Mouse (Mus musculus): ENCODE measurements around the gene Kcnn1. TPM values are rescaled to one million over a fixed set of nuclear protein-coding genes. Genes with fewer than 3 reads are reported as not detected.

Kcnn1 gene
- polyA plus RNA-seq, 1 experiment from 2014 or later = 1.6 TPM

DNA sequence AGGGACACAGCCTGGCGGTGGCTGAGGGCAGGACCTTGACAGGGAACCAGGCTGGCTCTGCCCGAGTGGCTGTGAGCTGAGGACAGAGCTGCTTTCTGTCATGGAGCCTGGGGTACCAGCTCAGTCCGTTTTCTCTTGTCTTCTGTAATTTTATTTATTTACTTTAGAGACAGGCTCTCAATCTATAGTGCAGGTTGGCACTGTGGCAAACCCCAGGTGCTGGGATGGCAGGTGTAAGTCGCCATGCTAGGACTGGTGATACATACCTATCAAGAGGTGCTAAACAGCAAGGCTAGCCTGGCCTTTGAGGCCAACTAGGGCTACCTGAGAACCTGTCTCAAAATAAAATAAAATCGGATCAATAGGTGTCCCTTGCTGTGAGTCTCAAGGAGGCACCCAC lies 7.0 kb downstream of the Kcnn1 start:
- H3K4me1 ChIP-seq (ENCODE audit: control insufficient read depth, insufficient read depth, low read length) = peaks cover 3% of the 10 kb centered on the region; the same call in 1 of the 2 replicates
- H3K9me3 ChIP-seq (ENCODE audit: control insufficient read depth, low read depth, low read length) = no peaks in the 10 kb centered on the region
- H3K27me3 ChIP-seq (ENCODE audit: control insufficient read depth, insufficient read depth, low read length) = no peaks in the 10 kb centered on the region
- H3K36me3 ChIP-seq (ENCODE audit: control insufficient read depth, insufficient read depth, low read length) = no peaks in the 10 kb centered on the region
- no peak overlapping the region for H3K4me3 ChIP-seq (ENCODE audit: low read depth, low read length)
- no peak for ATAC-seq (ENCODE audit: insufficient number of reproducible peaks, insufficient read depth, low FRiP score, low read depth)
- 63% methylated on average over 5 of the region's 5 CpGs for WGBS
- H3K27ac ChIP-seq (ENCODE audit: low read length) = no peak overlapping the region
- H3K4me2 ChIP-seq (replicated peaks; ENCODE audit: low read depth, low read length) = peak overlapping the region; percentile 89; the same call in 1 of the 2 replicates
- no peak overlapping the region for H3K9ac ChIP-seq (replicated peaks; ENCODE audit: low read depth, low read length)

GRCm38 (mm10) chr8:70853863-70854262 lies 9.2 kb downstream of the Kcnn1 start:
- Histone ChIP-seq H3K4me2 (replicated peaks; ENCODE audit: low read depth, low read length) (no peak overlapping the region), H3K4me1 (ENCODE audit: control insufficient read depth, insufficient read depth, low read length) (peaks cover 3% of the 10 kb centered on the region; the same call in 1 of the 2 replicates), H3K27me3 (ENCODE audit: control insufficient read depth, insufficient read depth, low read length) (no peaks in the 10 kb centered on the region), H3K9ac (replicated peaks; ENCODE audit: low read depth, low read length) (no peak overlapping the region), H3K27ac (ENCODE audit: low read length) (no peak overlapping the region), H3K36me3 (ENCODE audit: control insufficient read depth, insufficient read depth, low read length) (no peaks in the 10 kb centered on the region), H3K4me3 (ENCODE audit: low read depth, low read length) (no peak overlapping the region), H3K9me3 (ENCODE audit: control insufficient read depth, low read depth, low read length) (no peaks in the 10 kb centered on the region)
- 81% methylated on average over 2 of the region's 2 CpGs for WGBS
- ATAC-seq (ENCODE audit: insufficient number of reproducible peaks, insufficient read depth, low FRiP score, low read depth) = no peak

GRCm38 (mm10) chr8:70852595-70853231 lies 10.3 kb downstream of the Kcnn1 start:
- Histone ChIP-seq H3K4me3 (ENCODE audit: low read depth, low read length) (no peak overlapping the region), H3K27me3 (ENCODE audit: control insufficient read depth, insufficient read depth, low read length) (no peaks in the 10 kb centered on the region), H3K9me3 (ENCODE audit: control insufficient read depth, low read depth, low read length) (no peaks in the 10 kb centered on the region), H3K36me3 (ENCODE audit: control insufficient read depth, insufficient read depth, low read length) (no peaks in the 10 kb centered on the region), H3K9ac (replicated peaks; ENCODE audit: low read depth, low read length) (no peak overlapping the region), H3K4me2 (replicated peaks; ENCODE audit: low read depth, low read length) (no peak overlapping the region), H3K4me1 (ENCODE audit: control insufficient read depth, insufficient read depth, low read length) (peaks cover 3% of the 10 kb centered on the region; the same call in 1 of the 2 replicates), H3K27ac (ENCODE audit: low read length) (no peak overlapping the region)
- WGBS = 87% methylated on average over 41 of the region's 41 CpGs
- no peak for ATAC-seq (ENCODE audit: insufficient number of reproducible peaks, insufficient read depth, low FRiP score, low read depth)

DNA sequence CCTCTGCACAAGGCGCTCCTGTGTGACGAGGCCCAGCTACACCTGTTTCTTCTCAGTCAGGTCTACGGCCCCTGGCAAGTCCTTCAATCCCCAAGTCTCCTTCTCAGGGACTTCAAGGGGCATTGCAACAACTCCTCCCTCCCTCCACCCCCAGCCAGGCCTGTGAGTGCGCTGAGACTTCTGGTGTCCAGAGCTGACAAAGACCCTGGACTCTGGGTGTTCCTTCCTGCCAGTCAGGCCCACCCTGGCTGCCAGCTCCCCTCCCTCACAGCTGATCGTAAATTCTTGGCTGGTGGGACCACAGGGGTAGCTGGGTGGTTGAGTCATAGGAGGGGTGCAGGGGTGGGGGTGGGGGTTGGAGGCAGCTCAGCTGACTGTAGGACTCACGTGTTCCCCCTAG lies 11.2 kb downstream of the Kcnn1 start:
- no peak; the same call in 1 of the 2 replicates for ATAC-seq (ENCODE audit: insufficient number of reproducible peaks, insufficient read depth, low FRiP score, low read depth)
- H3K27ac ChIP-seq (ENCODE audit: low read length) = no peak overlapping the region

GRCm38 (mm10) chr8:70850947-70851346 lies 12.1 kb downstream of the Kcnn1 start:
- no peak for ATAC-seq (ENCODE audit: insufficient number of reproducible peaks, insufficient read depth, low FRiP score, low read depth)
- Histone ChIP-seq H3K9me3 (ENCODE audit: control insufficient read depth, low read depth, low read length) (no peaks in the 10 kb centered on the region), H3K27ac (ENCODE audit: low read length) (no peak overlapping the region), H3K9ac (replicated peaks; ENCODE audit: low read depth, low read length) (no peak overlapping the region), H3K4me2 (replicated peaks; ENCODE audit: low read depth, low read length) (no peak overlapping the region), H3K27me3 (ENCODE audit: control insufficient read depth, insufficient read depth, low read length) (no peaks in the 10 kb centered on the region), H3K36me3 (ENCODE audit: control insufficient read depth, insufficient read depth, low read length) (no peaks in the 10 kb centered on the region), H3K4me1 (ENCODE audit: control insufficient read depth, insufficient read depth, low read length) (no peaks in the 10 kb centered on the region), H3K4me3 (ENCODE audit: low read depth, low read length) (no peak overlapping the region)
- 87% methylated on average over 4 of the region's 4 CpGs for WGBS

More for the DNA sequence above, 11.2 kb downstream of the Kcnn1 start:
- Histone ChIP-seq H3K36me3 (ENCODE audit: control insufficient read depth, insufficient read depth, low read length) (no peaks in the 10 kb centered on the region), H3K4me2 (replicated peaks; ENCODE audit: low read depth, low read length) (no peak overlapping the region), H3K27me3 (ENCODE audit: control insufficient read depth, insufficient read depth, low read length) (no peaks in the 10 kb centered on the region), H3K4me3 (ENCODE audit: low read depth, low read length) (no peak overlapping the region), H3K9ac (replicated peaks; ENCODE audit: low read depth, low read length) (0 out of 2 replicates have a peak overlapping the region, but pooled peaks have one; percentile 7), H3K4me1 (ENCODE audit: control insufficient read depth, insufficient read depth, low read length) (no peaks in the 10 kb centered on the region), H3K9me3 (ENCODE audit: control insufficient read depth, low read depth, low read length) (no peaks in the 10 kb centered on the region)
- 52% methylated on average over 6 of the region's 6 CpGs for WGBS

DNA sequence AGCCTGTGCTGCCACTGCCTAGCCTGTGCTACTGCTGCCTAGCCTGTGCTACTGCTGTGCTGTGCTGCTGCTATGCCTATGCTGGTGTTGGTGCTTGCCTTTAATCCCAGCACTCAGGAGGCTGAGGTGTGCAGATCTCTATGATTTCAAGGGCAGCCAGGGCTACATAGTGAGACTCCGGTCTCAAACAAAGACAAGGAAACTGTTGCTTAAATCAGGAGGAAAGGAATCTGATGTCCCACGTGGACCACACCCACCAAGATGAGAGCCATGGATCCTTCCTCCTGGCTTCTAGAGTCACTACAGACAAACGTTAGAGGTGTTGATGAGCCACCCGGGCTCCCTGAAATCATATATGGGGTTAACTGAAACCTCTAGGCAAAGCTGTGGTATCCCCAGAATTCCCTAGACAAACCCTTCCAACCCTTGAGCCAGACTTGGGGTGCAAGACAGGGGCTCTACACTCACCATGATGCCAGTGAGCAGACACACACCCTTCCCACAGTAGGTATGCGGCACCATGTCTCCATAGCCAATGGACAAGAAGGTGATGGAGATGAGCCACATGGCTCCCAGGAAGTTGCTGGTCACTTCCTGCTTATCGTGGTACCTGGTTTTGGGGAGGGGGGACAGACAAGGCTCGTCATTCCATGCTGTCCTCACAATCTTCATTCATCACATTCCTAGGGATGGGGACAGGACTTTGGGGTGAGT lies 12.8 kb downstream of the Kcnn1 start:
- H3K4me1 ChIP-seq (ENCODE audit: control insufficient read depth, insufficient read depth, low read length) = no peaks in the 10 kb centered on the region
- no peak overlapping the region for H3K9ac ChIP-seq (replicated peaks; ENCODE audit: low read depth, low read length)
- WGBS = 75% methylated on average over 7 of the region's 7 CpGs
- H3K9me3 ChIP-seq (ENCODE audit: control insufficient read depth, low read depth, low read length) = no peaks in the 10 kb centered on the region
- H3K27ac ChIP-seq (ENCODE audit: low read length) = no peak overlapping the region
- no peaks in the 10 kb centered on the region for H3K27me3 ChIP-seq (ENCODE audit: control insufficient read depth, insufficient read depth, low read length)
- no peak overlapping the region for H3K4me3 ChIP-seq (ENCODE audit: low read depth, low read length)
- no peak for ATAC-seq (ENCODE audit: insufficient number of reproducible peaks, insufficient read depth, low FRiP score, low read depth)
- no peaks in the 10 kb centered on the region for H3K36me3 ChIP-seq (ENCODE audit: control insufficient read depth, insufficient read depth, low read length)
- H3K4me2 ChIP-seq (replicated peaks; ENCODE audit: low read depth, low read length) = no peak overlapping the region

DNA sequence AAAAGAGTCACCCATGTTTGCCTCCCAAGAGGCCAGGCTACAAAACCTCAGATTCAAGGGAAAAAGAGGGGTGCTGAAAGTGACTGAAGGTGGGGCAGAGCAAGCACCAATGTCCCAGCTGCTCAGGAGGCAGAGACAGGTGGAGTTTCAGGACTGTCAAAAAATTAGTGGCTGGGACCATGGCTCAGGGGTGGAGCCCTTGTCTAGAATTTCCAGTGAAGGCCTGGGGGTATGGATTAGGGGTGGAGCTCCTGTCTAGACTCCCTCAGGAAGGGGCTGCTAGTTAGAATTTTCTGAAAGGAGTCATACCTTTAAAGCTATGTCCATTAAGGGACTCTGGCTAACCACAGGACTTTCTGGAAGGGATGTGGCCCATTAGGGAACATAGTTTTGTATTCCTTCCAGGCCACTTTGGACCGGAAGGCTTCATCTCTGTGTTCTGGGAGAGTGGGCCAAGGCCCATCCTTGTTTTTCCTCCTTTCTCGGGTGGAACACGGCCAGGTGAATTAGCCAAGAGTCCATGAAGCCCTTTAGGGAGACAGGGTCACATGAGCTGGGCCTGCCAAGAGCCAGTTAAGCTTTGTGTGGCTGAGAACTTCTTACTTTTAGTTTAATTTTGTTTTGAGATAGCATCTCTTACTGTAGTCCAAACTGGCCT lies 13.6 kb downstream of the Kcnn1 start:
- no peak overlapping the region for H3K4me2 ChIP-seq (replicated peaks; ENCODE audit: low read depth, low read length)

GRCm38 (mm10) chr8:70846371-70847154 lies 16.5 kb downstream of the Kcnn1 start:
- H3K36me3 ChIP-seq (ENCODE audit: control insufficient read depth, insufficient read depth, low read length) = no peaks in the 10 kb centered on the region
- no peak overlapping the region for H3K27ac ChIP-seq (ENCODE audit: low read length)
- H3K4me2 ChIP-seq (replicated peaks; ENCODE audit: low read depth, low read length) = no peak overlapping the region
- no peaks in the 10 kb centered on the region for H3K9me3 ChIP-seq (ENCODE audit: control insufficient read depth, low read depth, low read length)
- H3K4me3 ChIP-seq (ENCODE audit: low read depth, low read length) = no peak overlapping the region
- WGBS = 54% methylated on average over 15 of the region's 15 CpGs
- ATAC-seq (ENCODE audit: insufficient number of reproducible peaks, insufficient read depth, low FRiP score, low read depth) = no peak
- H3K9ac ChIP-seq (replicated peaks; ENCODE audit: low read depth, low read length) = no peak overlapping the region
- H3K27me3 ChIP-seq (ENCODE audit: control insufficient read depth, insufficient read depth, low read length) = no peaks in the 10 kb centered on the region
- no peaks in the 10 kb centered on the region for H3K4me1 ChIP-seq (ENCODE audit: control insufficient read depth, insufficient read depth, low read length)

More for the DNA sequence above, 13.6 kb downstream of the Kcnn1 start:
- WGBS = 85% methylated on average over 3 of the region's 3 CpGs
- Histone ChIP-seq H3K9me3 (ENCODE audit: control insufficient read depth, low read depth, low read length) (no peaks in the 10 kb centered on the region), H3K27me3 (ENCODE audit: control insufficient read depth, insufficient read depth, low read length) (no peaks in the 10 kb centered on the region), H3K36me3 (ENCODE audit: control insufficient read depth, insufficient read depth, low read length) (no peaks in the 10 kb centered on the region), H3K27ac (ENCODE audit: low read length) (no peak overlapping the region), H3K4me1 (ENCODE audit: control insufficient read depth, insufficient read depth, low read length) (no peaks in the 10 kb centered on the region), H3K9ac (replicated peaks; ENCODE audit: low read depth, low read length) (no peak overlapping the region), H3K4me3 (ENCODE audit: low read depth, low read length) (no peak overlapping the region)
- no peak for ATAC-seq (ENCODE audit: insufficient number of reproducible peaks, insufficient read depth, low FRiP score, low read depth)

All from stomach, embryonic 14.5 days (tissue).